Comparison of ENCODE assay signal across 8 mouse cellular contexts in the genomic region with DNA sequence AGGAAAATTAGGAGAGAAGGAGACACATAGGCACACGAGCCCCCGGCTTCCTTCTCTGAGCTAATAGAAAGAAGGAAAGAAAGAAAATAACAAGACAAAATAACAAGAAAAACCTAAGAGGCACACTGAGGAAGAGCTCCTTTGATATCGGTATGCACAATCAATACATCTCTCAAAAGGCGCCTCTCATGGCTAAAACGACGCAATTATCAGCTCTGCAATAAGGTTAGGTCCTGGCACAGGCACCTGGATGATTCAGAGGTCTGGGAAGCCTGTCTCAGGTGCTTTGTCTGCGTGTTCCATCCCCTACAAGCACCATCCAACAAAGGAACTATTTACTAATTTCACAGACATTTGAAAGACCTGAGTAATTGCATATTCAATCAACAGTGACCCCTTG. TPM values are rescaled to one million over a fixed set of nuclear protein-coding genes. Genes with fewer than 3 reads are reported as not detected.
A peak's percentile ranks its signal among the peaks of the same experiment; 100 is the strongest.
DNase-seq lines count a peak whose midpoint lies in the region; ATAC-seq and TF ChIP-seq lines count a peak whose summit lies in the region.

No protein-coding gene starts in this region.

- DNase-seq in kidney, adult 2 months: peak; percentile 3
- DNase-seq in kidney, adult 8-10 months: no peak
- DNase-seq in hindbrain, embryonic 10.5 days (ENCODE audit: low spot score): no peak
- DNase-seq in midbrain, embryonic 11.5 days (ENCODE audit: low spot score, missing footprints): no peak
- no peak for DNase-seq in cerebellum, postnatal 14 days
- DNase-seq in layer of hippocampus, adult 8-10 months (ENCODE audit: low spot score in 2 of 2): no peak
- DNase-seq in cerebellum, adult 18-20 months: no peak

- ATAC-seq in embryonic facial prominence, embryonic 12.5 days (ENCODE audit: insufficient number of reproducible peaks, insufficient read depth, low FRiP score, low TSS enrichment): no peak
- no peak for ATAC-seq in midbrain, embryonic 11.5 days (ENCODE audit: low FRiP score)

- H3K36me3 ChIP-seq in kidney, adult 2 months (ENCODE audit: control insufficient read depth, insufficient read depth, low read length): no peaks in the 10 kb centered on the region; the same call in 1 of the 2 replicates
- peaks cover 9% of the 10 kb centered on the region for H3K36me3 ChIP-seq in embryonic facial prominence, embryonic 12.5 days
- peaks cover 14% of the 10 kb centered on the region for H3K36me3 ChIP-seq in hindbrain, embryonic 10.5 days
- H3K36me3 ChIP-seq in midbrain, embryonic 11.5 days (ENCODE audit: control insufficient read depth, insufficient read depth, low read length): no peaks in the 10 kb centered on the region

- peak overlapping the region; percentile 54 for H3K4me2 ChIP-seq in embryonic facial prominence, embryonic 12.5 days (replicated peaks)
- peak overlapping the region; percentile 81 for H3K4me2 ChIP-seq in midbrain, embryonic 11.5 days

- H3K4me3 ChIP-seq in kidney, adult 2 months (ENCODE audit: insufficient read depth, low read depth, low read length): peak overlapping the region; percentile 61
- peak overlapping the region; percentile 90 for H3K4me3 ChIP-seq in embryonic facial prominence, embryonic 12.5 days
- peak overlapping the region; percentile 87 for H3K4me3 ChIP-seq in hindbrain, embryonic 10.5 days
- H3K4me3 ChIP-seq in midbrain, embryonic 11.5 days (ENCODE audit: low read depth, low read length): peak overlapping the region; percentile 68

- peak overlapping the region; percentile 90 for H3K27ac ChIP-seq in kidney, adult 2 months (ENCODE audit: insufficient read depth, low read depth, low read length)
- H3K27ac ChIP-seq in embryonic facial prominence, embryonic 12.5 days: no peak overlapping the region
- H3K27ac ChIP-seq in hindbrain, embryonic 10.5 days: no peak overlapping the region; the same call in 1 of the 2 replicates
- H3K27ac ChIP-seq in midbrain, embryonic 11.5 days (ENCODE audit: low read depth, low read length): no peak overlapping the region

- 0 out of 2 replicates have a peak overlapping the region, but pooled peaks have one; percentile 37 for H3K9ac ChIP-seq in embryonic facial prominence, embryonic 12.5 days
- no peak overlapping the region; the same call in 1 of the 2 replicates for H3K9ac ChIP-seq in midbrain, embryonic 11.5 days (ENCODE audit: low read length)

- no peak for TF ChIP-seq CTCF in kidney, adult 2 months (conservative IDR thresholded peaks at IDR 0.05; ENCODE audit: insufficient read depth, insufficient read length, low read depth, low read length)

- peaks cover 5% of the 10 kb centered on the region; the same call in 1 of the 2 replicates for H3K4me1 ChIP-seq in kidney, adult 2 months (ENCODE audit: control insufficient read depth, insufficient read depth, low read length)
- peaks cover 56% of the 10 kb centered on the region for H3K4me1 ChIP-seq in embryonic facial prominence, embryonic 12.5 days
- H3K4me1 ChIP-seq in hindbrain, embryonic 10.5 days (replicated peaks): peaks cover 57% of the 10 kb centered on the region
- H3K4me1 ChIP-seq in midbrain, embryonic 11.5 days (ENCODE audit: control insufficient read depth, insufficient read depth, low read length): peaks cover 42% of the 10 kb centered on the region

- no peaks in the 10 kb centered on the region for H3K9me3 ChIP-seq in embryonic facial prominence, embryonic 12.5 days
- no peaks in the 10 kb centered on the region for H3K9me3 ChIP-seq in hindbrain, embryonic 10.5 days
- H3K9me3 ChIP-seq in midbrain, embryonic 11.5 days (ENCODE audit: control insufficient read depth, low read length): no peaks in the 10 kb centered on the region

- no peaks in the 10 kb centered on the region for H3K27me3 ChIP-seq in kidney, adult 2 months (replicated peaks; ENCODE audit: control insufficient read depth, insufficient read depth, low read length)
- no peaks in the 10 kb centered on the region for H3K27me3 ChIP-seq in embryonic facial prominence, embryonic 12.5 days
- H3K27me3 ChIP-seq in hindbrain, embryonic 10.5 days (ENCODE audit: insufficient read depth, poor library complexity, severe bottlenecking): no peaks in the 10 kb centered on the region
- H3K27me3 ChIP-seq in midbrain, embryonic 11.5 days (ENCODE audit: control insufficient read depth, insufficient read depth, low read length): no peaks in the 10 kb centered on the region

- WGBS in kidney, adult 2 months: 59% methylated on average over 7 of the region's 7 CpGs
- 43% methylated on average over 7 of the region's 7 CpGs for WGBS in embryonic facial prominence, embryonic 12.5 days
- 56% methylated on average over 7 of the region's 7 CpGs for WGBS in hindbrain, embryonic 10.5 days
- 67% methylated on average over 7 of the region's 7 CpGs for WGBS in midbrain, embryonic 11.5 days

- TF ChIP-seq POLR2A in kidney, adult 2 months (IDR thresholded peaks at IDR 0.05; ENCODE audit: low read depth, low read length): no peak

RNA-seq across cellular contexts. Expression of gene Pbx1, which starts 5.8 kb away (rescaled TPM):
- polyA plus RNA-seq in kidney, adult 2 months (2012; rRNA removed): 46.9 and 49.2 TPM in 2 replicates
- 66.3 and 66.8 TPM in 2 replicates for polyA plus RNA-seq in embryonic facial prominence, embryonic 12.5 days (2016; fragmentation: Nextera tagmentation; extraction: Ambion mirVana)
- polyA plus RNA-seq in hindbrain, embryonic 10.5 days (2016; fragmentation: Nextera tagmentation; extraction: Ambion mirVana): 34.4 and 35.4 TPM in 2 replicates
- polyA plus RNA-seq in midbrain, embryonic 11.5 days (2014; fragmentation: Nextera tagmentation; extraction: Ambion mirVana): 49.3 and 57.3 TPM in 2 replicates
- 100 to 1,000 TPM; 117 to 134 (median 122) TPM for total RNA-seq in layer of hippocampus, adult 8-10 months (2022)
